Mouse (Mus musculus): ENCODE results near the gene Wdr59. TPM values are rescaled to one million over a fixed set of nuclear protein-coding genes. Genes with fewer than 3 reads are reported as not detected.

The Wdr59 gene
- 4.1 and 4.5 TPM in 2 replicates for polyA plus RNA-seq (2015; fragmentation: Nextera tagmentation; extraction: Ambion mirVana)

DNA sequence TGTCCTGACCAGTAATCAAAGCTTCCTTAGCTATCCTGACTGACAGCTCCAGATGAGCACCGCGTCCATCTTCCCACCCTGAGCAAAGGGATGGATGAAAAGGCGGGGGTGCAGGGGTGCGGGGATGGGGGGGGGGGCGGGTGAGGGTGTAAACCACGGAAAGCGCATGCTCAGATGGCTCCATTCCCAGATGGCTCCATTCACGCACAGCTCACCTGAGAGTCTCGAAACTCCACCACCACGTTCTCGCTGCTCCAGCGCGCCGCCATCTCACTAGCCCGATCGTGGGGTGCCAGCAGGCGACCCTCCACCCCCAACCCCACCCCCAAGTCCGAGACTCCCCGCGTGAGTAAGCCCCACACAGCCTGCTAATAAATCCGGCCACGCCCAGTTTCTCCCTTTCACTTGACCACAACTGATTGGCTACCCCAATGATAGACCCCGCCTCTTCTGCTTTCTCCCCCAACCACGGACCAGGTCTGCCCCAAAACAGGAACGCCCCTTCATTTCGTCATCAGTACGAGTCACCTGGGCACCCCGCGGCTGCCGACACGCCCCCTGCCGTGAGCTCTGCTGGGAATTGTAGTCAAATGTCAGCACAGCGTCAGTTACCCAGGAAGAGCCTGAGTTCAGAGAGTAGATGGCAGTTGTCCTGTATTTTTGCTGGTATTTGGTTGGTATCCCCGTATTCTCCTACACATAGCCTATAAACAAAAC, at the start of gene Wdr59:
Gene Wdr59, minus strand, starts transcription at position 380 of the 717 bp plus-strand sequence.
- under 1% methylated on average over 34 of the region's 34 CpGs for WGBS
- Histone ChIP-seq H3K4me1 (replicated peaks) (no peaks in the 10 kb centered on the region; the same call in 1 of the 2 replicates), H3K4me3 (replicated peaks) (peak within 1 kb of the TSS; percentile 62), H3K9me3 (no peaks in the 10 kb centered on the region), H3K27me3 (replicated peaks) (no peaks in the 10 kb centered on the region), H3K4me2 (replicated peaks) (peak within 1 kb of the TSS; percentile 62), H3K27ac (no peak within 1 kb of the TSS), H3K36me3 (no peaks in the 10 kb centered on the region), H3K9ac (peak within 1 kb of the TSS; percentile 52)
- ATAC-seq, result peak; percentile 100

DNA sequence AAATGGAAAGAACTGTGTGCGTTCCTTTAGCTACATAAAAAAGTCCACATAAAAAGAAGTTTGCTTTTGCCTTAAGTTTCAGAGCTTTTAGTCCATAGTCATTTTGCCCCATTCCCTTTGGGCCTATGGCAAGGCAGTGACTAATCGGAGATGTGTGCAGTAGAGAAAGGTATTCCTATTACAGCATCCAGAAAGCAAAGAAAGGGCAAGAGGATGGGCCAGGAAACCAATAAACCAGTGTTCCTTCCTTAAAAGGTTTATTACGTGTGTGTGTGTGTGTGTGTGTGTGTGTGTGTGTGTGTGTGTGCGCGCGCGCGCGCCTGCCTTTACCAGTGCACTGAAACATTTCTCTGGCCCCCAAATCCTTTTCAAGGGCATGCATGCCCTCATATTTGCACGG, 49.8 kb upstream of the Wdr59 start:
- H3K27me3 ChIP-seq (replicated peaks), result no peaks in the 10 kb centered on the region
- ATAC-seq, result no peak
- H3K4me1 ChIP-seq (replicated peaks), result peaks cover 32% of the 10 kb centered on the region
- H3K9ac ChIP-seq, result no peak overlapping the region
- no peaks in the 10 kb centered on the region for H3K36me3 ChIP-seq
- WGBS, result 76% methylated on average over 10 of the region's 10 CpGs
- no peak overlapping the region for H3K4me2 ChIP-seq (replicated peaks)
- no peaks in the 10 kb centered on the region for H3K9me3 ChIP-seq
- H3K4me3 ChIP-seq (replicated peaks), result no peak overlapping the region
- H3K27ac ChIP-seq, result no peak overlapping the region

DNA sequence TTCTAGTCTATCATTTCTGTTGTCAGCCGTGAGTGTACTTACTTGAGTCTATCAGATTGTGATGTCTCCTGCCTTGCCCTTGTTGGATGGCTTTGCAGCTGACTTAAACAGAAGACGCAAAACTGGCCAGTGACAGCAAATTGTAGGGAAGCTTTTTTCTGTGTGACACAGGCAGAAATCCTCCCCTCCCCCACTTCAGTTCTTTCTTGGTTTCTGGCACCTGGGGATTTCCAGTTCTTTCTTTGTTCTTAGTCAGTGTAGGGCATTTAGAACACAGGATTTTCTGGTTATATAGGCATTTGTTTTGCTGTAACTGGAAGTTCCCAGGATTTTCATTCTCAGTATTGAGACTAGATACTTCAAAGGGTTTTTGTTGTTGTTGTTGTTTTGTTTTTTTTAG, 48.5 kb upstream of the Wdr59 start:
- H3K4me1 ChIP-seq (replicated peaks), result peaks cover 35% of the 10 kb centered on the region
- WGBS, result 79% methylated on average over 2 of the region's 2 CpGs

DNA sequence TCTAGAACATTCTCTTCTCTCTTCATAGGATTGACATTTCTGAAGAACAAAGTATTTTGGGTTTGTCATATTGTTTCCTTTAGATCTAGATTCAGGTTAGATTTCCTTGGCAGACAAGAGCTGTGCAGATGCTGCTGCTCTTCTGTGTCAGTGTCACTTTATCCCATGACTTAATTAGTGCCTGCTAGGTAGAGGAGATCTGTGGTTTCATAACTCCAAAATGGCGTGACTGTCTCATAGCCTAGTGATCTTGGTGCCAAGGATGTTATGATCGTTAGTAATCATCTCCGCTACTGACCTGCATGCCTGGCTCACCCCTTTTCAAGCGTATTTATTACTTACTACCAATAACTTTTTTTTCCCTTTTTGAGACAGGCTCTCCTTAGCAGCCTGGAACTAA, 48.0 kb upstream of the Wdr59 start:
- H3K9me3 ChIP-seq, result no peaks in the 10 kb centered on the region
- ATAC-seq, result no peak
- H3K4me2 ChIP-seq (replicated peaks), result no peak overlapping the region
- no peak overlapping the region for H3K27ac ChIP-seq
- peaks cover 35% of the 10 kb centered on the region for H3K4me1 ChIP-seq (replicated peaks)
- no peak overlapping the region for H3K9ac ChIP-seq
- no peaks in the 10 kb centered on the region for H3K36me3 ChIP-seq
- H3K27me3 ChIP-seq (replicated peaks), result no peaks in the 10 kb centered on the region
- H3K4me3 ChIP-seq (replicated peaks), result no peak overlapping the region
- 87% methylated on average over 4 of the region's 4 CpGs for WGBS

More for the DNA sequence above, 48.5 kb upstream of the Wdr59 start:
- Histone ChIP-seq H3K4me3 (replicated peaks) (no peak overlapping the region), H3K9ac (no peak overlapping the region), H3K27me3 (replicated peaks) (no peaks in the 10 kb centered on the region), H3K4me2 (replicated peaks) (no peak overlapping the region), H3K27ac (no peak overlapping the region), H3K9me3 (no peaks in the 10 kb centered on the region), H3K36me3 (no peaks in the 10 kb centered on the region)
- ATAC-seq, result no peak

GRCm38 (mm10) chr8:111568029-111568428, 46.1 kb upstream of the Wdr59 start:
- no peaks in the 10 kb centered on the region for H3K27me3 ChIP-seq (replicated peaks)
- H3K9me3 ChIP-seq, result no peaks in the 10 kb centered on the region
- no peak overlapping the region for H3K27ac ChIP-seq
- WGBS, result 48% methylated on average over 3 of the region's 3 CpGs
- no peaks in the 10 kb centered on the region for H3K36me3 ChIP-seq
- H3K9ac ChIP-seq, result no peak overlapping the region
- ATAC-seq, result no peak
- H3K4me3 ChIP-seq (replicated peaks), result no peak overlapping the region
- peaks cover 35% of the 10 kb centered on the region for H3K4me1 ChIP-seq (replicated peaks)
- H3K4me2 ChIP-seq (replicated peaks), result no peak overlapping the region

DNA sequence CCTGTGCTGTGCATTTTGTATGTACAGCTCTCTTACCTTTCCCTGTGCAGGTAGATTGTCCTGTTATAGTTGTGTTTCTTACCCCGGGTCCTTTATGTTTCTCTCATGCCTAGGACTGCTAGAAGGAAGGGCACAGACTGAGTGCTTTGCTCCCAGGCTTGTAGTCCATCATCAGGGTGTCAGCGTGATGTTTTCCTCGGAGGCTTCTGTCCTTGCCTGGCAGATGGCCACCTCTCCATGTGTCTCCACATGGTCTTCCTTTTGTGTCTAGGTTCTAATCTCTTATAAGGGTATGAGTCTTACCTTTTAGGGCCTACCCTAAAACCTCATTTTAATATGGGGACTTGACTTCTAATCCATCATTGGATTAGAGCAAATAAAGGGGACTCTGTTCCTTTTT, 45.7 kb upstream of the Wdr59 start:
- Histone ChIP-seq H3K4me3 (replicated peaks) (no peak overlapping the region), H3K4me1 (replicated peaks) (peaks cover 31% of the 10 kb centered on the region), H3K36me3 (no peaks in the 10 kb centered on the region), H3K27me3 (replicated peaks) (no peaks in the 10 kb centered on the region), H3K4me2 (replicated peaks) (no peak overlapping the region), H3K9ac (no peak overlapping the region), H3K9me3 (no peaks in the 10 kb centered on the region), H3K27ac (no peak overlapping the region)
- ATAC-seq, result no peak
- WGBS, result 49% methylated on average over 3 of the region's 3 CpGs

DNA sequence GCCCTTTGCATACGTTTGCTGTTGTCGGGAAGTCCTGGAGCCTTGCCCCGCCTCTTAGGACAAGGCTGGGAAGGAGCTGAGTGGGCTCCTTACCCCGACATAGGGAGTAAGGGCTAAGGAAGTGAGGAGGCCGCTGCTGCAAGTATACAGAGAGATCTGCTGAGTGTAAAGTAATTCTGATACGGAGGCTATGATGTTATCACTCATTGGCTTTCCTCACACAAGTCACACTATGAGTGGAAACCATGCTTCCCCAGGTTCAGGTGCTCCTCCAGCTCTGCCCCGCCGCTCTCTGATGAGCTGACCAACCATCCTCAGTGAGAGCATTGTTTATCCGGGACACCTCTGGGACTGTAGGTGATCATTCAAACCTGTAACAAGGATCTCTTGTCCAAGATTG, 44.4 kb upstream of the Wdr59 start:
- H3K4me3 ChIP-seq (replicated peaks), result no peak overlapping the region
- WGBS, result 56% methylated on average over 9 of the region's 9 CpGs
- no peak overlapping the region for H3K4me2 ChIP-seq (replicated peaks)
- no peak overlapping the region for H3K27ac ChIP-seq
- peaks cover 21% of the 10 kb centered on the region; the same call in 1 of the 2 replicates for H3K4me1 ChIP-seq (replicated peaks)
- ATAC-seq, result 0 out of 2 replicates have a peak, but pooled peaks have one; percentile 27
- no peak overlapping the region for H3K9ac ChIP-seq
- no peaks in the 10 kb centered on the region for H3K36me3 ChIP-seq
- no peaks in the 10 kb centered on the region for H3K27me3 ChIP-seq (replicated peaks)
- H3K9me3 ChIP-seq, result no peaks in the 10 kb centered on the region

DNA sequence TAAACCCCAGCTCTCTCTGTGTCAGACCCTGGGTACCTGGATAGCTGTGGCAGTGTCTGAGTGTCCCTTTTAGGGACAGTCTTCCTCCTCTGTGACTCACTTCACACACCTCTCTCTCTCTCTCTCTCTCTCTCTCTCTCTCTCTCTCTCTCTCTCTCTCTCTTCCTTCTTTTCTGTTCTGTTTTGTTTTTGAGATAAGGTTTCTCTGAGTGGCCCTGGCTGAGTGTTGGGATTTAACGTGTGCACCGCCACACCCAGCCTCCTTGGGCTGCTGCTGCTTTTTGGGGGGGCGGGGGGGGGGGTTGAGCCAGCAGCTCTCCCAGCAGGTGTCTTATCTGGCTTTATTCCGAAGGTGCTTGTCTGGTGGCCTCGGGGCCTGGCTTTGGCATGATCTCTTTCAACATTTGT, 43.9 kb upstream of the Wdr59 start:
- Histone ChIP-seq H3K9ac (no peak overlapping the region), H3K36me3 (no peaks in the 10 kb centered on the region), H3K27ac (no peak overlapping the region), H3K9me3 (no peaks in the 10 kb centered on the region), H3K4me3 (replicated peaks) (no peak overlapping the region), H3K27me3 (replicated peaks) (no peaks in the 10 kb centered on the region), H3K4me2 (replicated peaks) (no peak overlapping the region), H3K4me1 (replicated peaks) (peaks cover 21% of the 10 kb centered on the region; the same call in 1 of the 2 replicates)
- WGBS, result 37% methylated on average over 5 of the region's 5 CpGs
- ATAC-seq, result peak; percentile 43; the same call in 1 of the 2 replicates

DNA sequence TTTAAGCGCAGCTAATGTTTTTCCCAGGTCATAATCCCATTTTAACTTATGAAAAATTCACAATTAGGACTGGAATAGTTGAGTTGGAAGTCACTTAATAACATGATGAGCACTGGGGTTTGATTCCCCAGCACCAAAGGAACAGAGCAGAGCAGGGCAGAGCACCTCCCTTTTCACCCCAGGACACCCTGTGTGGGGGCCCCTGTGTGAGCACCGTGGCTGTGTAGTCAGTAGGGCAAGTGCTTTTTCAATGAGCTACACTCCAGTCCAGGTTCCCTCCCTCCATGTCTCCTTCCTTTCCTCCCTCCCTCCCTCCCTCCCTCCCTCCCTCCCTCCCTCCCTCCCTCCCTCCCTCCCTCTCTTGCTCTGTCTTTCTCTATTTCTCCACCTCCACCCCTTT, 42.2 kb upstream of the Wdr59 start:
- ATAC-seq, result no peak
- Histone ChIP-seq H3K9me3 (no peaks in the 10 kb centered on the region), H3K4me1 (replicated peaks) (peaks cover 27% of the 10 kb centered on the region; the same call in 1 of the 2 replicates), H3K4me2 (replicated peaks) (no peak overlapping the region), H3K27me3 (replicated peaks) (no peaks in the 10 kb centered on the region), H3K27ac (no peak overlapping the region), H3K36me3 (no peaks in the 10 kb centered on the region), H3K9ac (no peak overlapping the region), H3K4me3 (replicated peaks) (no peak overlapping the region)
- 65% methylated on average over 2 of the region's 2 CpGs for WGBS

DNA sequence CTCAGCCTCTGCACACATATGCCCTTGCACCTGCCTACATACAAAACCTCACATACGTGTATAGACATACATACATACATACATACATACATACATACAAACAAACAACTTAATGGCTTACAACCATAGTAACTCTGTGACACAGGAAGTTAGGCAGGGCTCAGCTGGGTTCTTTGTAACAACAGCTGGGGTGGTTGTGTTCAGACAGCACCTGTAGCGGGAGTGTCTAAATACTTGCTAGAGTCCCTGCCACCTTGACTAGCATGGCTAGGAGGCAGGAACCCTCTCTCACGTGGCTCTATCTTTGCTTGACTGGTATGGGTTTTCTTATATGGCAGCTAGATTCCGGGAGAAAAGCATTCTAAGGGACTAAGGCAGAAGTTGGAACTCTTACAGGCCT, 41.8 kb upstream of the Wdr59 start:
- Histone ChIP-seq H3K4me3 (replicated peaks) (no peak overlapping the region), H3K27ac (no peak overlapping the region), H3K36me3 (no peaks in the 10 kb centered on the region), H3K4me1 (replicated peaks) (peaks cover 29% of the 10 kb centered on the region; the same call in 1 of the 2 replicates), H3K4me2 (replicated peaks) (no peak overlapping the region), H3K27me3 (replicated peaks) (no peaks in the 10 kb centered on the region), H3K9ac (no peak overlapping the region), H3K9me3 (no peaks in the 10 kb centered on the region)
- no peak for ATAC-seq
- 87% methylated on average over 4 of the region's 4 CpGs for WGBS

- no peak overlapping the region for H3K4me2 ChIP-seq (replicated peaks)
- no peaks in the 10 kb centered on the region for H3K9me3 ChIP-seq
- H3K4me3 ChIP-seq (replicated peaks), result no peak overlapping the region
- no peaks in the 10 kb centered on the region for H3K36me3 ChIP-seq
- H3K9ac ChIP-seq, result no peak overlapping the region
- H3K27me3 ChIP-seq (replicated peaks), result no peaks in the 10 kb centered on the region
- peaks cover 28% of the 10 kb centered on the region; the same call in 1 of the 2 replicates for H3K4me1 ChIP-seq (replicated peaks)
- no peak overlapping the region for H3K27ac ChIP-seq
- ATAC-seq, result no peak
- 93% methylated on average over 5 of the region's 5 CpGs for WGBS
Observed at GRCm38 (mm10) chr8:111563075-111563474, 41.2 kb upstream of the Wdr59 start.

- Histone ChIP-seq H3K27ac (no peak overlapping the region), H3K9me3 (no peaks in the 10 kb centered on the region), H3K4me1 (replicated peaks) (peaks cover 25% of the 10 kb centered on the region), H3K9ac (no peak overlapping the region), H3K27me3 (replicated peaks) (no peaks in the 10 kb centered on the region), H3K4me3 (replicated peaks) (no peak overlapping the region), H3K36me3 (no peaks in the 10 kb centered on the region), H3K4me2 (replicated peaks) (no peak overlapping the region)
- 91% methylated on average over 5 of the region's 5 CpGs for WGBS
- ATAC-seq, result no peak
Observed at GRCm38 (mm10) chr8:111562274-111562803, 40.4 kb upstream of the Wdr59 start.

DNA sequence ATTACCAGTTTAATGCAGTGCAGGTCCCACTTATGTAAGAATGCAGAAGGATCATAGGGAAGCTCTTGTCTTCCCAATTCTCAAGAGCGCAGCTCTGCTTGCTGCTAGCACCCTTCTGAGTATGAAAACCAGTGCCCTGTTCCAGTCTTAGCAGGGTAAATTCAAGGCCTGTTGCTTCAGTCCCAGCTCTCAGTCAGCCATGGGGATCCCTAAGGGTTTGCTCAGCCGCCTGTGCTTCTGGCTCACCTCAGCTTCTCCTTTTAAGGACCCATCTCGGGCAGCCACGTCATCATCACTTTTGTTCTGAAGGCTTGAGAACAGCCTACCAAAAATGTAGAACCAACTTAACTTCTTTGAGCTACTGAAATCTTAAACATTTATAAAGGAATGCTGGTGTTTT, 39.9 kb upstream of the Wdr59 start:
- Histone ChIP-seq H3K27ac (no peak overlapping the region), H3K9me3 (no peaks in the 10 kb centered on the region), H3K36me3 (no peaks in the 10 kb centered on the region), H3K27me3 (replicated peaks) (no peaks in the 10 kb centered on the region), H3K4me2 (replicated peaks) (no peak overlapping the region), H3K9ac (no peak overlapping the region), H3K4me3 (replicated peaks) (no peak overlapping the region), H3K4me1 (replicated peaks) (peaks cover 29% of the 10 kb centered on the region)
- no peak for ATAC-seq
- 84% methylated on average over 4 of the region's 4 CpGs for WGBS
